Mouse (Mus musculus) heart, embryonic 11.5 days (tissue): ENCODE data around the gene Fancd2. TPM values are rescaled to one million over a fixed set of nuclear protein-coding genes. Genes with fewer than 3 reads are reported as not detected.
A peak's percentile ranks its signal among the peaks of the same experiment; 100 is the strongest.

Experiments used
- ATAC-seq: fragments of 200-750 bp; cut with Nextera tagmentation; replicated peaks from 2 replicates; pipeline ENCODE4 v1.8.0; 2017; ENCODE audit warnings: moderate library complexity; ENCODE audit not compliant: insufficient number of reproducible peaks, low FRiP score, low TSS enrichment
- H3K27ac ChIP-seq: fragments of 300-500 bp; sonication (generic); 2 replicates; pipeline ENCODE4 v1.5.1; 2014; ENCODE audit warnings: mild to moderate bottlenecking, low read depth, low read length
- H3K27me3 ChIP-seq: fragments of 300-500 bp; sonication (generic); 2 replicates; pipeline ENCODE4 v1.6.1; 2014; ENCODE audit warnings: mild to moderate bottlenecking, low read length, mixed read lengths; ENCODE audit not compliant: control insufficient read depth, insufficient read depth
- H3K36me3 ChIP-seq: fragments of 300-500 bp; sonication (generic); 2 replicates; pipeline ENCODE4 v1.6.1; 2014; ENCODE audit warnings: mild to moderate bottlenecking, low read length, moderate library complexity, mixed read lengths; ENCODE audit not compliant: control insufficient read depth, insufficient read depth
- H3K4me1 ChIP-seq: fragments of 300-500 bp; sonication (generic); 2 replicates; pipeline ENCODE4 v1.6.1; 2014; ENCODE audit warnings: low read length; ENCODE audit not compliant: control insufficient read depth, insufficient read depth
- H3K4me2 ChIP-seq: fragments of 300-500 bp; sonication (generic); 2 replicates; pipeline ENCODE4 v1.6.1; 2014; ENCODE audit warnings: mild to moderate bottlenecking, moderate library complexity
- H3K4me3 ChIP-seq: fragments of 300-500 bp; sonication (generic); 2 replicates; pipeline ENCODE4 v1.5.1; 2014; ENCODE audit warnings: low read depth, low read length
- H3K9ac ChIP-seq: fragments of 300-500 bp; sonication (generic); 2 replicates; pipeline ENCODE4 v1.6.1; 2014; ENCODE audit warnings: mild to moderate bottlenecking, low read depth, low read length, moderate library complexity
- H3K9me3 ChIP-seq: fragments of 300-500 bp; sonication (generic); replicated peaks from 2 replicates; pipeline ENCODE4 v1.6.1; 2016; ENCODE audit warnings: low read length; ENCODE audit not compliant: control insufficient read depth
- WGBS: fragments of 180-500 bp; shearing (Covaris S2); extraction: QIAGEN DNeasy Blood & Tissue Kit; methylation state at CpG from one replicate; pipeline ENCODE4 v1.1.7; 2014; ENCODE audit not compliant: insufficient replicate concordance; 5-methylcytosine and 5-hydroxymethylcytosine counted together
- polyA plus RNA-seq: library from polyadenylated mRNA; unstranded; fragments of >200 nt; fragmentation: Nextera tagmentation; extraction: Ambion mirVana; gene quantifications from 2 replicates; pipeline ENCODE4 v1.2.1, GENCODE M21; 2014

Gene Fancd2
- polyA plus RNA-seq, 1 experiment from 2014 or later: 12.6 TPM

- peaks cover 28% of the 10 kb centered on the region for H3K27me3 ChIP-seq
- peak overlapping the region; percentile 82 for H3K4me2 ChIP-seq
- H3K9me3 ChIP-seq: no peaks in the 10 kb centered on the region
- H3K4me1 ChIP-seq: peaks cover 12% of the 10 kb centered on the region
- WGBS: 2% methylated on average over 53 of the region's 54 CpGs
- H3K4me3 ChIP-seq: peak overlapping the region; percentile 46
- ATAC-seq: peak; percentile 71
- peaks cover 10% of the 10 kb centered on the region; the same call in 1 of the 2 replicates for H3K36me3 ChIP-seq
- peak overlapping the region; percentile 73 for H3K9ac ChIP-seq
- H3K27ac ChIP-seq: no peak overlapping the region
Measured at GRCm38 (mm10) chr6:113494258-113494788, 37.2 kb upstream of the Fancd2 start.

- ATAC-seq: no peak
- H3K4me3 ChIP-seq: peak overlapping the region; percentile 46
- H3K36me3 ChIP-seq: peaks cover 7% of the 10 kb centered on the region; the same call in 1 of the 2 replicates
- WGBS: 24% methylated on average over 28 of the region's 28 CpGs
- no peaks in the 10 kb centered on the region for H3K9me3 ChIP-seq
- H3K27me3 ChIP-seq: peaks cover 36% of the 10 kb centered on the region
- no peak overlapping the region for H3K27ac ChIP-seq
- peaks cover 12% of the 10 kb centered on the region for H3K4me1 ChIP-seq
- H3K4me2 ChIP-seq: peak overlapping the region; percentile 82
- peak overlapping the region; percentile 67 for H3K9ac ChIP-seq
Measured at GRCm38 (mm10) chr6:113495071-113495675, 36.3 kb upstream of the Fancd2 start.

- H3K4me3 ChIP-seq: no peak overlapping the region
- peaks cover 2% of the 10 kb centered on the region; the same call in 1 of the 2 replicates for H3K9me3 ChIP-seq
- H3K36me3 ChIP-seq: no peaks in the 10 kb centered on the region
- peaks cover 16% of the 10 kb centered on the region for H3K4me1 ChIP-seq
- ATAC-seq: no peak
- WGBS: 66% methylated on average over 6 of the region's 6 CpGs
- H3K27me3 ChIP-seq: peaks cover 61% of the 10 kb centered on the region
- H3K4me2 ChIP-seq: no peak overlapping the region
- no peak overlapping the region for H3K9ac ChIP-seq
- H3K27ac ChIP-seq: no peak overlapping the region
Measured at GRCm38 (mm10) chr6:113499346-113499745, 32.1 kb upstream of the Fancd2 start.

GRCm38 (mm10) chr6:113501388-113502084 is 29.9 kb upstream of the Fancd2 start, which contains the start of gene Prrt3:
Prrt3 (minus strand) TSS chr6:113501931.
- no peak for ATAC-seq
- H3K9me3 ChIP-seq: peaks cover 2% of the 10 kb centered on the region; the same call in 1 of the 2 replicates
- H3K36me3 ChIP-seq: no peaks in the 10 kb centered on the region
- peaks cover 42% of the 10 kb centered on the region for H3K27me3 ChIP-seq
- H3K4me3 ChIP-seq: peak within 1 kb of the TSS; percentile 34
- H3K4me1 ChIP-seq: peaks cover 6% of the 10 kb centered on the region; the same call in 1 of the 2 replicates
- H3K9ac ChIP-seq: peak within 1 kb of the TSS; percentile 56; the same call in 1 of the 2 replicates
- H3K27ac ChIP-seq: no peak within 1 kb of the TSS
- H3K4me2 ChIP-seq: peak within 1 kb of the TSS; percentile 61
- 3% methylated on average over 32 of the region's 32 CpGs for WGBS

GRCm38 (mm10) chr6:113502801-113503200 is 28.7 kb upstream of the Fancd2 start:
- H3K27ac ChIP-seq: no peak overlapping the region
- 59% methylated on average over 2 of the region's 2 CpGs for WGBS
- ATAC-seq: no peak

GRCm38 (mm10) chr6:113505689-113506088 is 25.8 kb upstream of the Fancd2 start:
- Histone ChIP-seq H3K27ac (no peak overlapping the region), H3K4me2 (no peak overlapping the region), H3K36me3 (no peaks in the 10 kb centered on the region), H3K4me3 (no peak overlapping the region), H3K9me3 (peaks cover 2% of the 10 kb centered on the region; the same call in 1 of the 2 replicates), H3K9ac (no peak overlapping the region), H3K27me3 (peaks cover 20% of the 10 kb centered on the region), H3K4me1 (peaks cover 6% of the 10 kb centered on the region; the same call in 1 of the 2 replicates)
- no peak for ATAC-seq
- WGBS: 77% methylated on average over 1 of the region's 1 CpGs

More at GRCm38 (mm10) chr6:113502801-113503200, 28.7 kb upstream of the Fancd2 start:
- Histone ChIP-seq H3K36me3 (no peaks in the 10 kb centered on the region), H3K27me3 (peaks cover 39% of the 10 kb centered on the region), H3K4me3 (no peak overlapping the region), H3K9ac (no peak overlapping the region), H3K4me2 (no peak overlapping the region), H3K9me3 (peaks cover 2% of the 10 kb centered on the region; the same call in 1 of the 2 replicates), H3K4me1 (peaks cover 6% of the 10 kb centered on the region; the same call in 1 of the 2 replicates)

- no peak overlapping the region for H3K27ac ChIP-seq
- no peaks in the 10 kb centered on the region for H3K36me3 ChIP-seq
Measured at GRCm38 (mm10) chr6:113507130-113507529, 24.4 kb upstream of the Fancd2 start.

GRCm38 (mm10) chr6:113508272-113508946 is 23.1 kb upstream of the Fancd2 start:
- no peaks in the 10 kb centered on the region for H3K27me3 ChIP-seq
- no peak for ATAC-seq
- 49% methylated on average over 7 of the region's 7 CpGs for WGBS
- no peaks in the 10 kb centered on the region; the same call in 1 of the 2 replicates for H3K36me3 ChIP-seq
- H3K4me1 ChIP-seq: no peaks in the 10 kb centered on the region
- H3K9me3 ChIP-seq: no peaks in the 10 kb centered on the region
- no peak overlapping the region for H3K4me2 ChIP-seq
- no peak overlapping the region for H3K9ac ChIP-seq
- no peak overlapping the region for H3K27ac ChIP-seq
- no peak overlapping the region for H3K4me3 ChIP-seq

More at GRCm38 (mm10) chr6:113507130-113507529, 24.4 kb upstream of the Fancd2 start:
- Histone ChIP-seq H3K9ac (no peak overlapping the region), H3K4me2 (no peak overlapping the region), H3K4me1 (no peaks in the 10 kb centered on the region), H3K9me3 (peaks cover 2% of the 10 kb centered on the region; the same call in 1 of the 2 replicates), H3K4me3 (no peak overlapping the region), H3K27me3 (peaks cover 6% of the 10 kb centered on the region)
- ATAC-seq: no peak
